Mouse (Mus musculus): ENCODE results near the gene Lrp1. TPM values are rescaled to one million over a fixed set of nuclear protein-coding genes. Genes with fewer than 3 reads are reported as not detected.

Gene Lrp1
- total RNA-seq, 1 experiment from 2014 or later, result 254 TPM

GRCm38 (mm10) chr10:127549892-127550291 lies 71.1 kb downstream of the Lrp1 start:
- DNase-seq, result no peak

- DNase-seq, result no peak
These were observed 72.7 kb downstream of the Lrp1 start for GRCm38 (mm10) chr10:127548236-127548635.

GRCm38 (mm10) chr10:127546505-127546904 lies 74.4 kb downstream of the Lrp1 start:
- DNase-seq, result no peak

- no peak for DNase-seq
These were observed 76.6 kb downstream of the Lrp1 start for GRCm38 (mm10) chr10:127544375-127544774.

DNA sequence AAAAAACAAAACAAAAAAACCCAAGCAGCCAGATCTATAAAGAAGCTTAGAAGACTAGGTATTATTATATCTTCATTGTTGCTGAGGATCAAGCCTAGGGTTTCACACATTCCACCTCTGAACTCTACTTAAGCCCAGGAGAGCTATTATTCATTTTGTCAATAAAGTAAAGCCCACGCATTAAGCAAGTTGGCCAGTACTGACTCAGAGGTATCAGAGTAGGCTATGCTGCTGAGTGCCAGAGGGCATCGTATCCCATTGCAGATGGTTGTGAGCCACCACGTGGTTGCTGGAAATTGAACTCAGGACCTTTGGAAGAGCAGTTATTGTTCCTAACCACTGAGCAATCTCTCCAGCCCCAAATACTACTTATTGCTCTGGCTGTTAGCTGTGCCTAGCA lies 77.0 kb downstream of the Lrp1 start:
- no peak for DNase-seq

GRCm38 (mm10) chr10:127542720-127543119 lies 78.2 kb downstream of the Lrp1 start:
- no peak for DNase-seq

GRCm38 (mm10) chr10:127542084-127542483 lies 78.9 kb downstream of the Lrp1 start:
- DNase-seq, result no peak

DNA sequence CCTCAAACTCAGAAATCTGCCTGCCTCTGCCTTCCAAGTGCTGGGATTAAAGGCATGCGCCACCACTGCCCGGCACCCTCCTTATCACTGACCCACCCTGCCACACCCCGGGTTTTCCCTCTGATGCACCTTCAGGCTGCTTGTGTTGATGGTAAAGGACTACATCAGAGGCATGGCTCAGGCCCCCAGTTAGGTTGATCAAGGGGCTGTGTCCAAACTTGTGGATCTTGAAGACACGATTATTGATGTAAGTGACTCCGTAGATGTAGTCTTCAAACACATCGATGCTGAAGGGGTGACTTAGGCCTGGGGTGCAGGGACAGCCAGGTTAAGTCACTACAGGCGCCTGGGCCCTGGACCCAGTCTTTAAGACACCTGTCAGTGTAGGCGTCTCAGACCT lies 79.4 kb downstream of the Lrp1 start:
- DNase-seq, result no peak

GRCm38 (mm10) chr10:127537854-127538583 lies 82.9 kb downstream of the Lrp1 start:
- peak; percentile 77 for DNase-seq

DNA sequence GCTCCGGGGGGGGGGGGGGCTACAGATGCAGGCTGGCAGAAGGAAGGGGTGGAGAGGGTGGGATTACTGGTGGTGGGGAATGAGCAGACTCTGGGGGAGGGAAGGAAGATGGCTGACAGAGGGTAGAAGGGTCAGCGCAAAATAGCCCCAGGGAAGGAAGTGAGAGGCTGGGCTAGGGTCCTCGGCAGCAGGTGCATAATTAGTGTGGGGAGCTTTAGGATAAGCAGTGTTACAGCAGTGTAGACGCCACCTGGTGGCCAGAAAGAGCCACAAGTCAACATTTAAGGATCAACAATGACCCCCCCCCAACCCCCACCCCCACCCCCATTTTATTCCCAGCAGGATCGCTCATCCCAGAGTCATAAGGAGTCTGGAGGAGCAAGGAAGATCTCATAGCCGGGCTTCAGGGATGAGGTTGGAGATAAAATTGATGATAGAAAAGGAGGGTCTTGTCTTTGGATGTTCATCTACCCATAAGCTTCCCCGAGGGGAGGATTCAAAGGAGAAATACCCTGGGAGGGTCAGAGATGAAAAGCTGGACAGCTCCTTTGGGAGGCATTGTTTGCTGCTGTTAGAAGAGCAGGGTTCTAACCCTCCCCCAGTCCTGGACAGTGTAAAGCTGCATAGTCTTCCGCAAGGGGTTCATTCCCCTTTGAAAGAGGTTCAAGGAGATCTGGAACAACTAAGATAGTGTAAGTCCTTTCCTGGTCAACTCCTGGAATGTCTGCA lies 84.2 kb downstream of the Lrp1 start:
- peak; percentile 44 for DNase-seq

DNA sequence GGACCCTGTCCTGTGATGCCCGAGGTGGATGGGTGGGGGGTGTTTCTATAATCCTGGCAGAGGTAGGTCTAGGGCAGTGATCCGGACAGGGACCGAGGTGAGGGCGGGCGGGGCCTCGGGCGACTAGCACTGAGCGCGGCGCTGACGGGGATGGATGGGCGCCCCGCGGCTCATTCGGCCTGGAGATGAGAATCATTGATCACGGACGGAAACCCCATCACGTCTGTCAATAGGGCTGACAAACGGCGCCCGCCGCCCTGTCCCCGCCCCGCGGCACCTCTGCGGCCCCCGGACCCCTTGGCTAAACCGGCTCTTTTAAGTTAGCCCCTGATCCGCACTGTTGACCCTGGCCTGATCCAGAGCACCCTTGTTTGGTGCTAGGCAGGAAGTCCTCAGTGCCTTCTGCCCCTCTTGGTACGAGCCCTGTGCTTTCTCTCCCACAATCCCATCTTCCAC lies 86.0 kb downstream of the Lrp1 start:
- no peak for DNase-seq

- DNase-seq, result peak; percentile 50
These were observed 86.7 kb downstream of the Lrp1 start, which contains the start of gene Nxph4 for GRCm38 (mm10) chr10:127534036-127534928. Gene Nxph4 (minus strand): TSS chr10:127534559.

- no peak for DNase-seq
These were observed 89.4 kb downstream of the Lrp1 start for GRCm38 (mm10) chr10:127531548-127531947.

DNA sequence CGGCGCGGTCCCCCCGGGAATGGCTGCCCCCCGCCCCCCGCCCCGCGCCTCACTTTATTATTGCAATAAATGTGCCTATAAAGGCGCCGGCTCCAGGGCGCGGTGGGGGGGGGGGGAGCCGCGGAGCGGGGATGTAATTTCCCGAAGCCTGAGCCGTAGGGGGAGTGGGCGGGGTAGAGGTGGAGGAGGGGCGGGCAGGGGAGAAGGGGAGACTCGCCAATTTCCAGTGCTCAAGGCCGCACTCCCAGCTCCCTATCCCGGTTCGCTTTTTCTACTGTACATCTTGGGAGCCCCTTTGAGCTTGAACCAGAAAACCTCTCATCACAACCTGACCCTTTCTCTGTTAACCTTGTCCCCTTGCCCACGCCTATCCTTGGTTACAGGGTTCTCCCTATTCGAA lies 90.0 kb downstream of the Lrp1 start:
- no peak for DNase-seq

GRCm38 (mm10) chr10:127527481-127527880 lies 93.5 kb downstream of the Lrp1 start:
- DNase-seq, result no peak

DNA sequence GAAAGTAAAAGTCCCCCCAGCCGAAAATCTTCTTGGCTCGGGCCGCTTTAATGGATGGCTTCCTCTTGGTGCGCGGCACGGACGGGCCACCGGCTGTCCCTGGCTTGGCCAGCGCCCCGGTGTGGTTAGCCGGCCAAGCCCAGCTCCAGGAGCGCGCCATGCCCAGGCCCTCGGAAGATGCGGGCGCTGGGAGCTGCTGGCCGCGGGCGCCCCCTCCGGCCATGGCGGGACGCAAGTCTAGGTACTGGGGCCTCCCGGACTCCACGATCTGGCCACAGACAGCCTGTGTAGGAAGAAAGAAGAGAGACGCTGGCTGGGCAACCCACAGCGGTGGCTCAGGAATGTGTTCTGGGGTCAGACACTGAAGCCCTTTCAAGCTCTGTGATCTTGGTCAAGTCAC lies 94.3 kb downstream of the Lrp1 start:
- peak; percentile 65 for DNase-seq

DNA sequence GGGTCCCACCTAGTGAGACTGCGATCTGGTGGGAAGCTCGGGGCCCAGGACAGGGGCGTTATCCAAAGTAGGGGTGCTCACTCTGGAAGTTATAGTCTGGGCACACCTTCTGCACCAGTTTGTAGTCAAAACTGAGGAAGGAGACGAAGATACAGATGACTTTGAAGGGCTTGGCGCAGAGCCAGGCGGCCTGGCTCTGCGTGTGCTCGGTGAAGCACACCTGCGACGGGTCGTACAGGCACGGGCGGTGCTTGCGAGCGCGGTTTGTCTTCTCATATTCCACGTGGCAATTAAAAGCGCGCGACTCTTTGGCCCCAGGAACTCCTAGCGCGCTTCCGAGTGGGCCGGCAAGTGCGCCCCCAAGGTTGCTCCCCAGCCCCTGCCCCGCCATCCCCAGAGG lies 94.9 kb downstream of the Lrp1 start:
- no peak for DNase-seq

GRCm38 (mm10) chr10:127524646-127525255 lies 96.2 kb downstream of the Lrp1 start:
- no peak for DNase-seq

DNA sequence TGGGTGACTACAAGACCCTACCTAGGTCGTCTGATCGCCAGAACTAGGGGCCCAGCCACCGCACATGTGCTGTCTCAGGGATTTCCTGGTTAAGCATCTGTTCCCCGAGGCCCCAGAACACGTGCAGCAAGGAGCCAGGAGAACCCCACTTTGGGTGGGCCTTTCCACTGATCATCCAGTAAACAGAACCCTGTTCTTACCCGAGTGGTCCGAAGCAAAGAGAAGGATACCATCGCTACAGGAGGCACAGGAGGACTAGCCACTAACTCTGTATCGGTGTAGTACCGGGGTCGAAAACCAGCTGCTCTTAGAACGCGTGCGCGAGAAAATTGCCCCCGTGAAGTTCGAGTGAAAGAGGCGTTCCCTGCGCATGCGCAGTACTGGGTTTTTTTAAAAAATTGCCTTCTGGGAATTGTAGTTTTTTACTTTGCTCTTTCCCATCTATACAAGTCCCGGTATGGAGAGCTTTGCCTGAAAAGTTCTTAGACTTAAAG lies 98.8 kb downstream of the Lrp1 start, which contains the start of gene Shmt2:
Shmt2 (minus strand) TSS at position 357 of the 494 bp plus-strand sequence.
- DNase-seq, result peak; percentile 81

GRCm38 (mm10) chr10:127521611-127522080 lies 99.3 kb downstream of the Lrp1 start:
- no peak for DNase-seq

GRCm38 (mm10) chr10:127520714-127521357 lies 100.1 kb downstream of the Lrp1 start:
- no peak for DNase-seq
